Mouse (Mus musculus) liver, adult 2 months (tissue): ENCODE measurements around the gene Szrd1.

Experiments used
- CTCF ChIP-seq: fragments of 200-500 bp; IDR thresholded peaks from 2 replicates; pipeline ENCODE4 v1.5.1; 2011; ENCODE audit warnings: low read depth, low read length, control low read depth
- POLR2A ChIP-seq: fragments of 200-500 bp; IDR thresholded peaks from 2 replicates; pipeline ENCODE4 v1.6.1; 2011; ENCODE audit warnings: low read length, control low read depth; ENCODE audit not compliant: insufficient read depth; ENCODE audit errors: extremely low read depth

DNA sequence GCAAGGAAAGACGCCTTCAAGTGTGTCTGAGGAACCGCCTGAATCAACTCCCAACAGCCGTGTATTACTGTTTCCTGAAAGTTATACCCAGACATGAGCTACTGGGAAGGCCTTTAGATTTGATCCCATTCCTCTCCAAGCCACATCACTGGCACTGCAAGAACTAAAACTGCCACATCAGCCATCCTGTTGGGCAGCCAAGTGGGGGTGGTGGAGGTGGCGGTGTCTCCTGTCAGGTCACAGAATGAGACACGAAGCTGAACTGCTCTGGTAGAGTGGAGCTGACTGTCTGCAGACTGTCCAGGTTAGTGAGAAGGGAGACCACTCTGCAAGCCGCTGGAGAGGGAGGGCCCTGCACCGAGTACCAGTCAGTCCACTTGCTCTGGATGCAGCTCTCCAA, 16.9 kb downstream of the Szrd1 start:
- no peak for TF ChIP-seq CTCF
- TF ChIP-seq POLR2A, result no peak
